13 mouse cellular contexts compared by ENCODE assay signal in the genomic region with DNA sequence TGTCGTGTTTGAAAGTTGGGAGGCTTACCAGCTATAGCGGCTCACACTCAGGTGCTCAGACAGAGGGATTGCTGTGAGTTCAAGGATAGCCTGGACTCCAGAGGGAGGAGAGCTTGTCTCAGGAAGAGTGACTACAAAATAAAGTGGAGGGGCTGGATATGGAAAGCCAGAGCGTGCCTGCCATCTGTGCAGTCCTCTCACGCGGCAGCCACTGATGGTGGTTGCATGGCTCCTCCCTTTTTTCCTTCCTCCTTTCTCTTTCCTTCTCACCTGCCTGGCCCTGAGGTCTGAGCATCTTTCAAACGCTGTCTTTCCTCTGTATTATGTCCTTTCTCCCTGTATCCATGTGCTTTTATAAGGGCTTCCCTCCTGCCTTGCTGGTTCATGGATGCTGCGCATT. TPM values are rescaled to one million over a fixed set of nuclear protein-coding genes. Genes with fewer than 3 reads are reported as not detected.
DNase-seq lines count a peak whose midpoint lies in the region; ATAC-seq and TF ChIP-seq lines count a peak whose summit lies in the region.
"Had no signal": no experiment of that assay in that cellular context is flagged by ENCODE, and none has a peak within 500 bp of the region (broad histone marks: within the 10 kb centered on the region; RNA-seq: fewer than 3 reads in every experiment).

No protein-coding gene starts in this region.

- no peaks in the 10 kb centered on the region for H3K27me3 ChIP-seq in hindbrain, postnatal 0 days (ENCODE audit: insufficient read depth, low read length)
- no peaks in the 10 kb centered on the region for H3K27me3 ChIP-seq in midbrain, embryonic 16.5 days (ENCODE audit: control insufficient read depth, insufficient read depth, low read depth, low read length)
- H3K27me3 ChIP-seq: lung, embryonic 15.5 days had no signal

- intact Hi-C loops in gastrocnemius, adult 2 months (cut with DNase I) = loop anchor here (5.0 kb wide), 1 partner anchor 66 kb away; no protein-coding TSS in a partner anchor
- intact Hi-C loops in gastrocnemius, postnatal 36 days (cut with DNase I) = loop anchor here (5.0 kb wide), 1 partner anchor 96 kb away; no protein-coding TSS in a partner anchor

- peak overlapping the region; percentile 80; the same call in 1 of the 2 replicates for H3K9ac ChIP-seq in hindbrain, postnatal 0 days (replicated peaks; ENCODE audit: low read length)
- 0 out of 2 replicates have a peak overlapping the region, but pooled peaks have one; percentile 31 for H3K9ac ChIP-seq in midbrain, embryonic 16.5 days (ENCODE audit: low read depth, low read length)
- H3K9ac ChIP-seq: lung, embryonic 15.5 days had no signal

- no peak overlapping the region; the same call in 1 of the 2 replicates for H3K4me3 ChIP-seq in gastrocnemius, adult 2 months
- peak overlapping the region; percentile 52 for H3K4me3 ChIP-seq in cortical plate, adult 2 months (ENCODE audit: insufficient read depth, low read length)
- H3K4me3 ChIP-seq in hindbrain, postnatal 0 days (ENCODE audit: low read length) = no peak overlapping the region; the same call in 1 of the 2 replicates
- no peak overlapping the region for H3K4me3 ChIP-seq in midbrain, embryonic 16.5 days (ENCODE audit: low read depth, low read length)
- H3K4me3 ChIP-seq: lung, embryonic 15.5 days had no signal

- peak overlapping the region; percentile 92 for H3K4me2 ChIP-seq in hindbrain, postnatal 0 days (ENCODE audit: low read depth, low read length)
- peak overlapping the region; percentile 91 for H3K4me2 ChIP-seq in midbrain, embryonic 16.5 days (ENCODE audit: low read length)

- ATAC-seq in hindbrain, postnatal 0 days = no peak
- no peak for ATAC-seq in midbrain, embryonic 16.5 days

- TF ChIP-seq POLR2A in cortical plate, adult 2 months (IDR thresholded peaks at IDR 0.05; ENCODE audit: extremely low read depth, insufficient read depth, low read length) = no peak

- H3K9me3 ChIP-seq in hindbrain, postnatal 0 days (ENCODE audit: low read length) = no peaks in the 10 kb centered on the region
- no peaks in the 10 kb centered on the region for H3K9me3 ChIP-seq in midbrain, embryonic 16.5 days (replicated peaks; ENCODE audit: control insufficient read depth, low read length, poor library complexity, severe bottlenecking)
- H3K9me3 ChIP-seq: lung, embryonic 15.5 days had no signal

- peak; percentile 5 for DNase-seq in gastrocnemius, adult 2 months
- DNase-seq in gastrocnemius, postnatal 36 days = no peak
- DNase-seq in hindbrain, postnatal 0 days (ENCODE audit: low spot score) = no peak
- DNase-seq in lung, postnatal 36 days = no peak
- DNase-seq in kidney, postnatal 4 days = no peak
- DNase-seq in frontal cortex, postnatal 25 days (ENCODE audit: low spot score in 2 of 2) = no peak
- DNase-seq: adrenal gland, postnatal 25 days; cerebellum, adult 9-10 months; heart, postnatal 4 days had no signal

- TF ChIP-seq CTCF in gastrocnemius, adult 2 months (IDR thresholded peaks at IDR 0.05) = no peak
- TF ChIP-seq CTCF in cortical plate, adult 2 months (IDR thresholded peaks at IDR 0.05; ENCODE audit: extremely low read depth, insufficient read depth, low read length) = no peak
- no peak for TF ChIP-seq CTCF in hindbrain, postnatal 0 days (IDR thresholded peaks at IDR 0.05; ENCODE audit: low read depth)

- 70% methylated on average over 7 of the region's 7 CpGs for WGBS in hindbrain, postnatal 0 days
- 79% methylated on average over 7 of the region's 7 CpGs for WGBS in midbrain, embryonic 16.5 days

- H3K36me3 ChIP-seq in hindbrain, postnatal 0 days (ENCODE audit: insufficient read depth, low read length) = peaks cover 6% of the 10 kb centered on the region; the same call in 1 of the 2 replicates
- H3K36me3 ChIP-seq in midbrain, embryonic 16.5 days (ENCODE audit: control insufficient read depth, insufficient read depth, low read length) = no peaks in the 10 kb centered on the region

- H3K27ac ChIP-seq in gastrocnemius, adult 2 months = no peak overlapping the region
- no peak overlapping the region for H3K27ac ChIP-seq in cortical plate, adult 2 months (ENCODE audit: insufficient read depth, low read length)
- no peak overlapping the region for H3K27ac ChIP-seq in hindbrain, postnatal 0 days
- H3K27ac ChIP-seq in midbrain, embryonic 16.5 days (ENCODE audit: low read length) = no peak overlapping the region
- H3K27ac ChIP-seq: lung, embryonic 15.5 days had no signal

- H3K4me1 ChIP-seq in cortical plate, adult 2 months (ENCODE audit: control insufficient read depth, insufficient read depth, low read length) = peaks cover 3% of the 10 kb centered on the region; the same call in 1 of the 2 replicates
- peaks cover 16% of the 10 kb centered on the region for H3K4me1 ChIP-seq in hindbrain, postnatal 0 days (ENCODE audit: insufficient read depth, low read length)
- peaks cover 30% of the 10 kb centered on the region for H3K4me1 ChIP-seq in midbrain, embryonic 16.5 days (ENCODE audit: control insufficient read depth, insufficient read depth, low read length)

RNA-seq across cellular contexts. Expression of a gene that starts 2.4 kb away (rescaled TPM):
- total RNA-seq in gastrocnemius, adult 2 months (2021) = 1 to 10 TPM; 2.8 to 3.3 TPM
- 1 to 10 TPM; 2.5 to 3.8 TPM for total RNA-seq in gastrocnemius, postnatal 36 days (2021)
- polyA plus RNA-seq in cortical plate, adult 2 months (2012; rRNA removed) = 51.5 and 51.8 TPM in 2 replicates
- total RNA-seq in hindbrain, postnatal 0 days (2014; rRNA removed) = 124 and 125 TPM in 2 replicates
- polyA plus RNA-seq in hindbrain, postnatal 0 days (2015; fragmentation: Nextera tagmentation; extraction: Ambion mirVana) = 77.3 and 77.6 TPM in 2 replicates
- 100 and 125 TPM in 2 replicates for polyA plus RNA-seq in midbrain, embryonic 16.5 days (2015; fragmentation: Nextera tagmentation; extraction: Ambion mirVana)

RNA-seq across cellular contexts. Expression of a gene that starts 36.7 kb away (rescaled TPM):
- total RNA-seq in gastrocnemius, adult 2 months (2021) = 1 to 10 TPM; 2.5 to 3.9 TPM
- 1 to 10 TPM; 3.8 to 4.0 TPM for total RNA-seq in gastrocnemius, postnatal 36 days (2021)
- polyA plus RNA-seq in cortical plate, adult 2 months (2012; rRNA removed) = 34.8 and 36.3 TPM in 2 replicates
- 89.3 and 91.2 TPM in 2 replicates for total RNA-seq in hindbrain, postnatal 0 days (2014; rRNA removed)
- 41.7 and 44.2 TPM in 2 replicates for polyA plus RNA-seq in hindbrain, postnatal 0 days (2015; fragmentation: Nextera tagmentation; extraction: Ambion mirVana)
- polyA plus RNA-seq in midbrain, embryonic 16.5 days (2015; fragmentation: Nextera tagmentation; extraction: Ambion mirVana) = 38.3 and 41.6 TPM in 2 replicates

RNA-seq across cellular contexts. Expression of a gene that starts 44.1 kb away (rescaled TPM):
- total RNA-seq in gastrocnemius, adult 2 months (2021) = 1 to 10 TPM; 4.3 to 4.4 TPM
- total RNA-seq in gastrocnemius, postnatal 36 days (2021) = 1 to 10 TPM; 3.4 to 4.3 TPM
- polyA plus RNA-seq in cortical plate, adult 2 months (2012; rRNA removed) = 16.2 and 16.9 TPM in 2 replicates
- total RNA-seq in hindbrain, postnatal 0 days (2014; rRNA removed) = 15.8 and 27.5 TPM in 2 replicates
- polyA plus RNA-seq in hindbrain, postnatal 0 days (2015; fragmentation: Nextera tagmentation; extraction: Ambion mirVana) = 8.0 and 9.8 TPM in 2 replicates
- polyA plus RNA-seq in midbrain, embryonic 16.5 days (2015; fragmentation: Nextera tagmentation; extraction: Ambion mirVana) = 12.4 and 12.8 TPM in 2 replicates

RNA-seq across cellular contexts. Expression of a gene that starts 53.5 kb away (rescaled TPM):
- under 1 TPM; 0.20 to 0.56 TPM for total RNA-seq in gastrocnemius, adult 2 months (2021)
- under 1 TPM; 0.05 to 0.07 TPM for total RNA-seq in gastrocnemius, postnatal 36 days (2021)
- 31.5 and 36.1 TPM in 2 replicates for polyA plus RNA-seq in cortical plate, adult 2 months (2012; rRNA removed)
- 45.9 and 46.6 TPM in 2 replicates for total RNA-seq in hindbrain, postnatal 0 days (2014; rRNA removed)
- polyA plus RNA-seq in hindbrain, postnatal 0 days (2015; fragmentation: Nextera tagmentation; extraction: Ambion mirVana) = 6.1 and 6.9 TPM in 2 replicates
- polyA plus RNA-seq in midbrain, embryonic 16.5 days (2015; fragmentation: Nextera tagmentation; extraction: Ambion mirVana) = 5.5 and 6.6 TPM in 2 replicates
- total RNA-seq: granulocyte monocyte progenitor cell, adult 5-6 weeks had no signal

Comparison
In these comparisons a context has a peak if more than half of its experiments do, and no peak if none do; other contexts are left out.
1. RNA of a gene that starts 2.4 kb away (total RNA-seq): 124 to 125 TPM in hindbrain, postnatal 0 days; 2.5 to 3.8 TPM in gastrocnemius, postnatal 36 days and 2.8 to 3.3 TPM in gastrocnemius, adult 2 months; every median in the first group is over 10 times any median in the second.
2. RNA of a gene that starts 36.7 kb away (total RNA-seq): 89.3 to 91.2 TPM in hindbrain, postnatal 0 days; 3.8 to 4.0 TPM in gastrocnemius, postnatal 36 days and 2.5 to 3.9 TPM in gastrocnemius, adult 2 months; every median in the first group is over 10 times any median in the second.